Mouse (Mus musculus): Measurements from ENCODE around the gene Gata1. TPM values are rescaled to one million over a fixed set of nuclear protein-coding genes. Genes with fewer than 3 reads are reported as not detected.
"Not testable (repeated sequence)": the region's sequence is repeated elsewhere in the genome, so short reads cannot be mapped to it uniquely, and the experiment has no call there.

The Gata1 gene
- polyA plus RNA-seq (2016; fragmentation: Nextera tagmentation; extraction: Ambion mirVana), result 1.8 and 2.3 TPM in 2 replicates

DNA sequence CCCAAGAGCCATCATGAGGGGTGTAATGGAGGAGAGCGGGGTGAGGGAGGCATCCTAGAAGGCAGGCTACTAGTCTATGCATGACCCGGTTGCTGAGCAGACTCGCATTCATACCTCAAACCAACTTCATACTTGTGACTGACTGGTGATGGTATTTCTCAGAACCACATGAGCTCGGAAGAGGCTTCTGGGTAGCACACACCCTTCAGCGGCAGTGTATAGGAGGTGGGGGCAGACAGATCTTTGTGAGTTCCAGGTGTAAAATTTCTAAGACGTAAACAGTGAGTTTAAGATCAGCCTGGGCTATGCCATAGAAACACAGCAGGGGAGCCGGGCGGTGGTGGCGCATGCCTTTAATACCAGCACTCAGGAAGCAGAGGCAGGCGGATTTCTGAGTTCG, at the start of gene Gata1:
TSS of gene Gata1 (minus strand) at position 180 of the 400 bp plus-strand sequence.
- Histone ChIP-seq H3K9me3 (no peaks in the 10 kb centered on the region), H3K27me3 (no peaks in the 10 kb centered on the region), H3K4me1 (no peaks in the 10 kb centered on the region), H3K27ac (no peak within 1 kb of the TSS), H3K4me3 (no peak within 1 kb of the TSS), H3K9ac (no peak within 1 kb of the TSS), H3K36me3 (no peaks in the 10 kb centered on the region), H3K4me2 (replicated peaks) (no peak within 1 kb of the TSS)
- ATAC-seq (ENCODE audit: insufficient number of reproducible peaks, insufficient read depth, low FRiP score, low TSS enrichment), result no peak
- 91% methylated on average over 11 of the region's 11 CpGs for WGBS

DNA sequence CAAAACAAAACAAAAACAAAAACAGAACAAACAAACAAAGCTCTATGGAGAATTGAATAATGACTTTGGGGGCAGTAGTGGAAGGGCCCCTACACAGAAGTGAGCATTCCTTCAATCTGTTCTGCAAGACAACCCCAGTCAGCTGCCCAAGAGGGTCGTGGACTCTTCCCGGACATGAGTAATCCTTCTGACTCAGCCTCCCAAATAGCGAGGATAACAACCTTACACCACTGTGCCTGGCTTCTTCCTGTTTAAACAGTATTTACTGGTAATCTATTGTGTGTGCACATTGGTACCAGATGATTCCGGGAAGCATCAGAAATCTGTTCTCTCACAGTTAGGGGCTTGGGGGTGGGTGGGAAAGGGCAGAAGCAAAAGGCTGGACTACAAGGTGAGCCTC, 48.9 kb upstream of the Gata1 start:
- H3K36me3 ChIP-seq, result no peaks in the 10 kb centered on the region
- no peak for ATAC-seq (ENCODE audit: insufficient number of reproducible peaks, insufficient read depth, low FRiP score, low TSS enrichment)
- H3K4me1 ChIP-seq, result no peaks in the 10 kb centered on the region
- H3K27me3 ChIP-seq, result no peaks in the 10 kb centered on the region
- no peaks in the 10 kb centered on the region for H3K9me3 ChIP-seq
- no peak overlapping the region for H3K4me2 ChIP-seq (replicated peaks)
- H3K4me3 ChIP-seq, result no peak overlapping the region
- WGBS, result 72% methylated on average over 4 of the region's 4 CpGs
- H3K27ac ChIP-seq, result no peak overlapping the region
- H3K9ac ChIP-seq, result no peak overlapping the region

GRCm38 (mm10) chrX:8024795-8025194, 46.9 kb upstream of the Gata1 start:
- Histone ChIP-seq H3K4me3 (no peak overlapping the region), H3K9ac (no peak overlapping the region), H3K9me3 (no peaks in the 10 kb centered on the region), H3K36me3 (no peaks in the 10 kb centered on the region), H3K27me3 (no peaks in the 10 kb centered on the region), H3K27ac (no peak overlapping the region), H3K4me2 (replicated peaks) (no peak overlapping the region), H3K4me1 (no peaks in the 10 kb centered on the region)
- ATAC-seq (ENCODE audit: insufficient number of reproducible peaks, insufficient read depth, low FRiP score, low TSS enrichment), result no peak
- 74% methylated on average over 2 of the region's 2 CpGs for WGBS

DNA sequence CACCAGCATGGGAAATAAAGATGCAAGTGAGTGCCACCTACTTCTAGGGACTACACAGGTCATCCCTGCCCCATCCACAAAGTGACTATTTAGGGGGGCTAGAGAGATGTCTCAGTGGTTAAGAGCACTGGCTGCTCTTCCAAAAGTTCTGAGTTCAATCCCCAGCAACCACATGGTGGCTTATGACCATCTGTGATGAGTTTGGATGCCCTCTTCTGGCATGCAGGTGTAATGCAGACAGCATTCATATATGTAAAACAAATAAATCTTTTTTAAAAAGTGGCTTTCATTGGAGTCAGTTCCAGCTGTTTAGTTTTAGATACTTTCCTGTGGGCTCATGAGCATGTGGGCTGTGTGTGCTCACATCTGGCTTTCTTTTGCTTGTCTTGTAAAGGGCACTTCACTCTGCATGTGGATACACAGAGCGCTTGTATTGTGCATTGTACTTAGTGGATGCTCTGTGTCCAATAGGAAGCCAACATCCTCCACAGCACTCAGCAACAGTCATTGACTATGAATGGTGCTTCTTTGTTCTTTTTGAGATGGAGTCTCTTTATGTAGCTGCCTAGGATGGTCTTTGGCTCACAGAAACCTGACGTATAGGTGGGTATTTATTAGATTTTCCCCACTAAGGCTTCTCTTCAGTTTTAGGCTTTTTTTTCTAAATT, 42.4 kb upstream of the Gata1 start:
- Histone ChIP-seq H3K4me2 (replicated peaks) (no peak overlapping the region), H3K27me3 (no peaks in the 10 kb centered on the region), H3K4me1 (no peaks in the 10 kb centered on the region), H3K4me3 (no peak overlapping the region), H3K9me3 (no peaks in the 10 kb centered on the region), H3K9ac (no peak overlapping the region), H3K36me3 (no peaks in the 10 kb centered on the region), H3K27ac (no peak overlapping the region)
- no peak for ATAC-seq (ENCODE audit: insufficient number of reproducible peaks, insufficient read depth, low FRiP score, low TSS enrichment)
- WGBS, result 65% methylated on average over 2 of the region's 2 CpGs

DNA sequence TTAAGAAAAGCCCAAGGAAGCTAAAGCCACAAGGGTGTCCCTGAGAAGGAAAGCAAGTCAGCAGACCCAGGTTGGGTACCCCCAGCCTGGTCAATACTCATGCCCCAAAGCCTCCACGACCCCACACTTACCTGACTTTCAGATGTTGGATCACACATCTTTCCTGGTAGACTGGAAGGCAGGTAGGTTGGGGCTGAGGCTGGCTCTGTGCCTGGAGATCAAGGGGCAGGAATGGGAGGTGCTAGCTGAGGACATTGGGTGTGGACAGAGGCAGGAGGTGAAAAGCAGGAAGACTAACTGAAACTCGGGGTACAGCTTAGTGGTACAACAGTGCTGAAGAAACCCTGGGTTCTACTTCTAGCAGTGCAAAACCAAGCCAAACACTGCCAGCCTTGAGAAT, 40.4 kb upstream of the Gata1 start, which contains the start of gene Glod5:
TSS of gene Glod5 (minus strand) at position 207 of the 400 bp plus-strand sequence.
- Histone ChIP-seq H3K4me3 (no peak within 1 kb of the TSS), H3K9ac (no peak within 1 kb of the TSS), H3K27ac (no peak within 1 kb of the TSS), H3K4me1 (no peaks in the 10 kb centered on the region), H3K4me2 (replicated peaks) (no peak within 1 kb of the TSS), H3K9me3 (no peaks in the 10 kb centered on the region), H3K36me3 (no peaks in the 10 kb centered on the region), H3K27me3 (no peaks in the 10 kb centered on the region)
- 58% methylated on average over 2 of the region's 2 CpGs for WGBS
- no peak for ATAC-seq (ENCODE audit: insufficient number of reproducible peaks, insufficient read depth, low FRiP score, low TSS enrichment)

GRCm38 (mm10) chrX:8017142-8017541, 39.3 kb upstream of the Gata1 start:
- H3K4me1 ChIP-seq, result no peaks in the 10 kb centered on the region
- H3K4me2 ChIP-seq (replicated peaks), result no peak overlapping the region
- no peaks in the 10 kb centered on the region for H3K36me3 ChIP-seq
- H3K9me3 ChIP-seq, result no peaks in the 10 kb centered on the region
- ATAC-seq (ENCODE audit: insufficient number of reproducible peaks, insufficient read depth, low FRiP score, low TSS enrichment), result no peak
- H3K27ac ChIP-seq, result no peak overlapping the region
- 11% methylated on average over 5 of the region's 5 CpGs for WGBS
- H3K27me3 ChIP-seq, result no peaks in the 10 kb centered on the region
- no peak overlapping the region for H3K4me3 ChIP-seq
- H3K9ac ChIP-seq, result no peak overlapping the region

GRCm38 (mm10) chrX:8015675-8016074, 37.8 kb upstream of the Gata1 start:
- not testable (repeated sequence) for H3K9ac ChIP-seq; H3K4me3 ChIP-seq; H3K4me2 ChIP-seq (replicated peaks); H3K4me1 ChIP-seq; H3K27me3 ChIP-seq; H3K27ac ChIP-seq; H3K36me3 ChIP-seq; H3K9me3 ChIP-seq; ATAC-seq (ENCODE audit: insufficient number of reproducible peaks, insufficient read depth, low FRiP score, low TSS enrichment)
- WGBS, result 29% methylated on average over 7 of the region's 7 CpGs

DNA sequence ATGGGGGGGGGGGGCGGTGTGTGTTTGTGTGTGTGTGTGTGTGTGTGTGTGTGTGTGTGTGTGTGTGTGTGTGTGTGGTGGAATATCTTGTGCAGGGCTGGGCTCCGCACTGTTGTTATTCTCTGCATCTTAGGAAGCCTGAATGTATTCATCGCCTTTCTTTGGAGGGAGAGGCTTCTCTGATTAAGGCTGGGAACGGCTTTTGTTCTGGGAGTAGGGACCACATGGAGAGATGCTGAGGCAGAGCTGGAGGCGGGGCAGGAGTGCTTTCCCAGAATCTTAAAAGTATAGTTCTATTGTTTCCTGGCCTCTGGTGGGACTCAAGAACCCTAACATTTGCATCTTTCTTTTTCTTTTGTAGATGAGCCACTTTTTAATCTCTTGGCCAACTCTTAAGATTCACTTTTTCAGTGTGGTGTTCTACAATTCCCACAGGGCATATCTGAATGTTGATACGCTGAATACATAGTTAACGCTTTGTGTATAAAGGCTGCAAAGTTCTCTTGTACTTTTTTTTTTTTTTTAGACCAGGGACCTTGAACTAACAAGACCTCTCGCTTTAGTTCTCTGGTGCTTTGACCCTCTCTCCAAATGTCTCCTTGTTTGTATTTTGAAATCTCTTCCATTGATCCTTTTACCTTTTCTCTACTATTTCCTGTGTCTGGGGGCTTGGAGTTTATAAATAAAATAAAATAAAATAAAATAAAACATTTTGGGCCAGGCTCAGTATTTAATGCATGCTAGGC, 35.9 kb upstream of the Gata1 start:
- H3K27ac ChIP-seq, result no peak overlapping the region
- H3K27me3 ChIP-seq, result no peaks in the 10 kb centered on the region
- ATAC-seq (ENCODE audit: insufficient number of reproducible peaks, insufficient read depth, low FRiP score, low TSS enrichment), result no peak
- no peaks in the 10 kb centered on the region for H3K36me3 ChIP-seq
- H3K4me2 ChIP-seq (replicated peaks), result no peak overlapping the region
- H3K9ac ChIP-seq, result no peak overlapping the region
- no peaks in the 10 kb centered on the region for H3K9me3 ChIP-seq
- H3K4me1 ChIP-seq, result no peaks in the 10 kb centered on the region
- H3K4me3 ChIP-seq, result no peak overlapping the region
- 26% methylated on average over 6 of the region's 8 CpGs for WGBS

DNA sequence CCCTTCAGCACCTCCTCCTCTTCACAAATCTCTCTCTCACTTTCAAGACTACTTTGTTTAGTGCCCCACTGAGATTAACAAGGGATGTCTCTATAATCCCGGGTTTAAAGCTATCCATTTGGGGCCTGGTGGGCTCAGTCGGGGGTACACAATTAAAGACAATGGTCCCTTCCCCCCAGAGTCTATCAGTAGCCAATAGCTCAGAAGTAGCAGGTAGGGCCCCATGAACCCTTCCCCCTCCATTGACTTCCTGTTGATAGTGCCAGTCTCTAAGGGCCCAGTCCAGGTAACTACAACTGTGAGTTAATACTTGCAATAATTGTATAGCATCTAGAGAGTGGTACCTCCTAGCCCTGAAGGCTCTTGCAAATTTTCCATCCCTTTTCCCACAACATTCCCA, 35.3 kb upstream of the Gata1 start:
- Histone ChIP-seq H3K9ac (no peak overlapping the region), H3K36me3 (no peaks in the 10 kb centered on the region), H3K4me1 (no peaks in the 10 kb centered on the region), H3K4me2 (replicated peaks) (no peak overlapping the region), H3K27me3 (no peaks in the 10 kb centered on the region), H3K9me3 (no peaks in the 10 kb centered on the region), H3K27ac (no peak overlapping the region), H3K4me3 (no peak overlapping the region)
- ATAC-seq (ENCODE audit: insufficient number of reproducible peaks, insufficient read depth, low FRiP score, low TSS enrichment), result no peak
- 11% methylated on average over 2 of the region's 2 CpGs for whole genome bisulfite sequencing

DNA sequence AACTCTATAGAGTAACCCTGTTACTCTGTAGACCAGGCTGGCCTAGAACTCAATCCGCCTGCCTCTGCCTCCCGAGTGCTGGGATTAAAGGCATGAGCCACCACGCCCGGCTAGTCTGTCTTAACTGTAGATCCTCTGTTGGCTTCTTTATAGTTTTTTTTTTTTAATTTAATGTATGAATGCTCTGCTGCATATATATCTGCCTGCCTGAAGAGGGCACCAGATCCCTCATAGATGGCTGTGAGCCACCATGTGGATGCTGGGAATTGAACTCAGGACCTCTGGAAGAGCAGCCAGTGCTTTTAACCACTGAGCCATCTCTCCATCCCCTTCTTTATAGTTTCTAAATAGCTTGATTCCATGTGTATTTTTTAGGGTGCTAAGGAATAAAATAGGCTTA, 31.5 kb upstream of the Gata1 start:
- not testable (repeated sequence) for H3K4me2 ChIP-seq (replicated peaks); H3K27me3 ChIP-seq; H3K36me3 ChIP-seq; H3K9ac ChIP-seq; H3K4me3 ChIP-seq; H3K9me3 ChIP-seq; H3K27ac ChIP-seq; ATAC-seq (ENCODE audit: insufficient number of reproducible peaks, insufficient read depth, low FRiP score, low TSS enrichment); H3K4me1 ChIP-seq
- 72% methylated on average over 4 of the region's 4 CpGs for WGBS

DNA sequence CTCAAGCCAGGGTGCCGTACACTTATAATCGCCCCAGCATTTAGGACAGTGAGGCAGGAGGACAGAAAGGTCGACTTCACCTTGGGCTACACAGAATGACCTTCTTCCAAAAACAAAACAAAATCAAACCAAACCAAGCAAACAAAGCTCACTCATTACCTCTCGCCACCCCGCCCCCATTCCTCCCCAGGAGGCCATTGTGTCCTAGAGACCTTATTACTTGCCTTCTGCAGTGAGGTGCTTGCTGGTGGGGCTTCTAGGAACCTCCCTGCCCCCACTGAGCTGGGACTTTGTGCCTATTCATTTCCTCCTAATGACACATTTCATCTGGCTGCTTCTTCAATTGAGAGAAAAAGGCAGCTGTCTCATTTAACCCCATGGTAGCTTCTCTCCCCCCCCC, 30.7 kb upstream of the Gata1 start:
- no peak overlapping the region for H3K4me2 ChIP-seq (replicated peaks)
- H3K9me3 ChIP-seq, result no peaks in the 10 kb centered on the region
- no peak for ATAC-seq (ENCODE audit: insufficient number of reproducible peaks, insufficient read depth, low FRiP score, low TSS enrichment)
- no peaks in the 10 kb centered on the region for H3K4me1 ChIP-seq
- H3K27ac ChIP-seq, result no peak overlapping the region
- H3K4me3 ChIP-seq, result no peak overlapping the region
- no peaks in the 10 kb centered on the region for H3K27me3 ChIP-seq
- 42% methylated on average over 5 of the region's 5 CpGs for WGBS
- H3K36me3 ChIP-seq, result no peaks in the 10 kb centered on the region
- H3K9ac ChIP-seq, result no peak overlapping the region

DNA sequence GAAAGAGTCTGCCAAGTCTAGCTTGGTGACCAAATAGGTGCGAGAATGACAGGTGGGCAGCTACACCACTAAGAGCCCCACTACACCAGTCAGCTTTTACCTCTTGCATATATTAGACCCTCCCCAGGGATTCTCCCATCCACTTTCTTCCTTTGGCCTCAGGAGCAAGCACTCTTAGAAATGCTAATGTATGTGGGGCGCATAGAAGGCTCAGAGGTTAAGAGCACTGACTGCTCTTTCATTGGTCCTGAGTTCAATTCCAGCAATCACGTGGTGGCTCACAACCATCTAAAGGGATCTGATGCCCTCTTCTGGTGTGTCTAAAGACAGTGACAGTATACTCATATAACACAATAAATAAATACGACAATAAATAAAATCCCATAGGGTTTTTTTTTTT, 25.1 kb upstream of the Gata1 start:
- Histone ChIP-seq H3K27me3 (no peaks in the 10 kb centered on the region), H3K4me2 (replicated peaks) (no peak overlapping the region), H3K9ac (no peak overlapping the region), H3K27ac (no peak overlapping the region), H3K9me3 (no peaks in the 10 kb centered on the region), H3K36me3 (no peaks in the 10 kb centered on the region), H3K4me1 (no peaks in the 10 kb centered on the region), H3K4me3 (no peak overlapping the region)
- no peak for ATAC-seq (ENCODE audit: insufficient number of reproducible peaks, insufficient read depth, low FRiP score, low TSS enrichment)
- WGBS, result 43% methylated on average over 4 of the region's 4 CpGs
